Mouse (Mus musculus) CD4-positive, CD25-positive, alpha-beta regulatory T cell, adult 4 months (primary cell): Measurements from ENCODE around the gene Sorl1. TPM values are rescaled to one million over a fixed set of nuclear protein-coding genes. Genes with fewer than 3 reads are reported as not detected.

Experiments used
- polyA plus RNA-seq, 2 experiments: library from polyadenylated mRNA; unstranded; fragments of 100-300 nt; shearing (Covaris generic); gene quantifications; one replicate each; pipeline ENCODE4 v1.2.1; 2017

Sorl1 gene
- polyA plus RNA-seq, 2 experiments from 2014 or later, result 26.9 to 33.5 TPM

Other genes with a start within 250 kb of the Sorl1 start
- gene Sc5d, start 140.0 kb upstream of the Sorl1 start, polyA plus RNA-seq, result 100 to 1,000 TPM in 1 of 2 experiments, 10 to 100 TPM in 1; 84.3 to 105 TPM